Mouse (Mus musculus): ENCODE results near the gene Acap2. TPM values are rescaled to one million over a fixed set of nuclear protein-coding genes. Genes with fewer than 3 reads are reported as not detected.

Gene Acap2
- polyA plus RNA-seq, 2 experiments, result 4.4 to 5.1 TPM

DNA sequence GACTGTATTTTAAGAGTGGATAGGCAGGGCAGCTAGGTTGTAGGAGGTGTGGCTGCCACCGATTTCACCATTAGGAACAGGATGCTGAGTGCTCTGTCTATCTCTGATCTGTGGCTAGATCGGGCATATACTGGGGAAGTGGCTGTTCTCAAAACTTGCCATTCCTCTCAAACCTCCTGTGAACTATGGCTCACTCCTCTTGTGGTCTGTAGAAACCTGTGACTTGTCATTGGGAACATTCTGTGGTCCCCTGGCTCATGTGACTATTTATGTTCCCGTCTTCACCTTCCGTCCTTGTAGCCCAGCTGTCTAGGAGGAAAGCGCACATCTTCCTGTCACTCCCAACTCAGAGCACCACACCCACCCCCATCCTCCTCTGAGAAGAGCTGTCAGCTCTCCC is 8.9 kb upstream of the Acap2 start:
- DNase-seq (ENCODE audit: low read depth in 3 of 3, low spot score in 3 of 3), result no peak
- Histone ChIP-seq H3K4me2 (ENCODE audit: low read depth) (no peak overlapping the region), H3K36me3 (replicated peaks; ENCODE audit: control insufficient read depth, insufficient read depth, low read depth) (no peaks in the 10 kb centered on the region), H3K9me3 (ENCODE audit: control insufficient read depth, low read length) (no peaks in the 10 kb centered on the region), H3K4me1 (replicated peaks; ENCODE audit: control insufficient read depth in 2 of 2, insufficient read depth in 2 of 2, low read length in 1 of 2) (peaks cover 0 to 2% of the 10 kb centered on the region in 2 experiments; a peak in 1 of 4 replicates), H3K27me3 (ENCODE audit: control insufficient read depth, insufficient read depth, low read length) (no peaks in the 10 kb centered on the region), H3K9ac (replicated peaks) (no peak overlapping the region), H3K27ac (no peak overlapping the region), H3K4me3 (ENCODE audit: insufficient read depth in 1 of 2, low read depth in 2 of 2, low read length in 2 of 2) (no peak overlapping the region)
- TF ChIP-seq CTCF (IDR thresholded peaks at IDR 0.05; ENCODE audit: low read depth) (no peak), EP300 (IDR thresholded peaks at IDR 0.05; ENCODE audit: low read depth) (no peak)
- no peak for ATAC-seq (ENCODE audit: insufficient read depth)
- 13% methylated on average over 5 of the region's 5 CpGs for WGBS (ENCODE audit: insufficient replicate concordance)

GRCm38 (mm10) chr16:31205726-31206125 is 4.7 kb upstream of the Acap2 start:
- 41% methylated on average over 5 of the region's 7 CpGs for WGBS (ENCODE audit: insufficient replicate concordance)

GRCm38 (mm10) chr16:31205187-31205586 is 4.1 kb upstream of the Acap2 start:
- 73% methylated on average over 8 of the region's 8 CpGs for WGBS (ENCODE audit: insufficient replicate concordance)
- TF ChIP-seq EP300 (IDR thresholded peaks at IDR 0.05; ENCODE audit: low read depth) (no peak), CTCF (IDR thresholded peaks at IDR 0.05; ENCODE audit: low read depth) (no peak)

More at GRCm38 (mm10) chr16:31205726-31206125, 4.7 kb upstream of the Acap2 start:
- H3K4me3 ChIP-seq (ENCODE audit: insufficient read depth in 1 of 2, low read depth in 2 of 2, low read length in 2 of 2), result no peak overlapping the region
- H3K27ac ChIP-seq, result no peak overlapping the region
- DNase-seq (ENCODE audit: low read depth in 3 of 3, low spot score in 3 of 3) (no peak), ATAC-seq (ENCODE audit: insufficient read depth) (no peak)
- no peaks in the 10 kb centered on the region for H3K36me3 ChIP-seq (replicated peaks; ENCODE audit: control insufficient read depth, insufficient read depth, low read depth)
- TF ChIP-seq EP300 (IDR thresholded peaks at IDR 0.05; ENCODE audit: low read depth), result no peak
- H3K4me2 ChIP-seq (ENCODE audit: low read depth), result no peak overlapping the region
- H3K9me3 ChIP-seq (ENCODE audit: control insufficient read depth, low read length), result no peaks in the 10 kb centered on the region
- H3K4me1 ChIP-seq (replicated peaks; ENCODE audit: control insufficient read depth in 2 of 2, insufficient read depth in 2 of 2, low read length in 1 of 2), result peaks cover 0 to 2% of the 10 kb centered on the region in 2 experiments; a peak in 3 of 4 replicates
- no peak overlapping the region for H3K9ac ChIP-seq (replicated peaks)
- no peaks in the 10 kb centered on the region for H3K27me3 ChIP-seq (ENCODE audit: control insufficient read depth, insufficient read depth, low read length)

DNA sequence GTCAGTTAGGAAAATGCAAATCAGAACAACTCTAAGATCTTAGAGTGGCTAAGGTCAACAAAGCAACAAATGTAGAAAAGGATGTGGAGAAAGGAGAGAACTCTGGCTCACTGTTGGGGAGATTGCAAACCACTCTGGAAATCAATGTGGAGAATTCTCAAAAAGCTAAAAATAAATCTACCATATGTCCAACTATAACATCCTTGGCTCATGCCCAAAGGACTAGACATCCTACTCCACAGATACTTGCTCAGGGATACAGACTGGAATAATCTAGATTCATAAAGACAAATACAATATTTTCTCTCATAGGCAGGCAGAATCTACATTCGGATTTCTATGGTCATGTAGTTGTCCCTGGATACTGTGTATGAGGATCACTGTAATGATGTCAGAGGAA is 3.2 kb upstream of the Acap2 start:
- Histone ChIP-seq H3K4me1 (replicated peaks; ENCODE audit: control insufficient read depth in 2 of 2, insufficient read depth in 2 of 2, low read length in 1 of 2) (peaks cover 0 to 4% of the 10 kb centered on the region in 2 experiments; a peak in 3 of 4 replicates), H3K4me2 (ENCODE audit: low read depth) (no peak overlapping the region), H3K27me3 (ENCODE audit: control insufficient read depth, insufficient read depth, low read length) (no peaks in the 10 kb centered on the region), H3K4me3 (ENCODE audit: insufficient read depth in 1 of 2, low read depth in 2 of 2, low read length in 2 of 2) (no peak overlapping the region), H3K9ac (replicated peaks) (no peak overlapping the region), H3K27ac (no peak overlapping the region), H3K36me3 (replicated peaks; ENCODE audit: control insufficient read depth, insufficient read depth, low read depth) (no peaks in the 10 kb centered on the region), H3K9me3 (ENCODE audit: control insufficient read depth, low read length) (no peaks in the 10 kb centered on the region)
- DNase-seq (ENCODE audit: low read depth in 3 of 3, low spot score in 3 of 3) (no peak), ATAC-seq (ENCODE audit: insufficient read depth) (no peak)
- WGBS (ENCODE audit: insufficient replicate concordance), result 61% methylated on average over 1 of the region's 1 CpGs
- TF ChIP-seq CTCF (IDR thresholded peaks at IDR 0.05; ENCODE audit: low read depth), result no peak
- TF ChIP-seq EP300 (IDR thresholded peaks at IDR 0.05; ENCODE audit: low read depth), result no peak

More at GRCm38 (mm10) chr16:31205187-31205586, 4.1 kb upstream of the Acap2 start:
- ATAC-seq (ENCODE audit: insufficient read depth) (no peak), DNase-seq (ENCODE audit: low read depth in 3 of 3, low spot score in 3 of 3) (no peak)
- H3K4me2 ChIP-seq (ENCODE audit: low read depth), result no peak overlapping the region
- H3K4me1 ChIP-seq (replicated peaks; ENCODE audit: control insufficient read depth in 2 of 2, insufficient read depth in 2 of 2, low read length in 1 of 2), result peaks cover 0 to 2% of the 10 kb centered on the region in 2 experiments; a peak in 3 of 4 replicates
- H3K27ac ChIP-seq, result no peak overlapping the region
- no peaks in the 10 kb centered on the region for H3K27me3 ChIP-seq (ENCODE audit: control insufficient read depth, insufficient read depth, low read length)
- H3K9me3 ChIP-seq (ENCODE audit: control insufficient read depth, low read length), result no peaks in the 10 kb centered on the region
- H3K4me3 ChIP-seq (ENCODE audit: insufficient read depth in 1 of 2, low read depth in 2 of 2, low read length in 2 of 2), result no peak overlapping the region
- no peaks in the 10 kb centered on the region for H3K36me3 ChIP-seq (replicated peaks; ENCODE audit: control insufficient read depth, insufficient read depth, low read depth)
- no peak overlapping the region for H3K9ac ChIP-seq (replicated peaks)

- peak overlapping the region; percentile 5; the same call in 1 of the 2 replicates for H3K27ac ChIP-seq
- TF ChIP-seq EP300 (IDR thresholded peaks at IDR 0.05; ENCODE audit: low read depth) (no peak), CTCF (IDR thresholded peaks at IDR 0.05; ENCODE audit: low read depth) (no peak)
- no peak for ATAC-seq (ENCODE audit: insufficient read depth)
- no peaks in the 10 kb centered on the region for H3K36me3 ChIP-seq (replicated peaks; ENCODE audit: control insufficient read depth, insufficient read depth, low read depth)
- no peak for DNase-seq (ENCODE audit: low read depth in 3 of 3, low spot score in 3 of 3)
- no peaks in the 10 kb centered on the region for H3K27me3 ChIP-seq (ENCODE audit: control insufficient read depth, insufficient read depth, low read length)
- H3K4me1 ChIP-seq (replicated peaks; ENCODE audit: control insufficient read depth in 2 of 2, insufficient read depth in 2 of 2, low read length in 1 of 2), result peaks cover 0 to 4% of the 10 kb centered on the region in 2 experiments; a peak in 3 of 4 replicates
- H3K4me3 ChIP-seq (ENCODE audit: insufficient read depth in 1 of 2, low read depth in 2 of 2, low read length in 2 of 2), result peak overlapping the region in 1 of 2 experiments; percentile 80; a peak in 2 of 4 replicates
- WGBS (ENCODE audit: insufficient replicate concordance), result 63% methylated on average over 2 of the region's 2 CpGs
- H3K9me3 ChIP-seq (ENCODE audit: control insufficient read depth, low read length), result no peaks in the 10 kb centered on the region
- peak overlapping the region; percentile 83 for H3K4me2 ChIP-seq (ENCODE audit: low read depth)
- no peak overlapping the region for H3K9ac ChIP-seq (replicated peaks)
Observed at GRCm38 (mm10) chr16:31201704-31202103, 659 bp upstream of the Acap2 start.

Data from liver, embryonic 14.5 days (tissue).